Mouse (Mus musculus) E14TG2a.4 (cell line): ENCODE measurements around the gene Rflna.

Experiments used
- CTCF ChIP-seq: conservative IDR thresholded peaks from 2 replicates; pipeline ENCODE4 v1.5.1; 2014; ENCODE audit warnings: low read length
- NANOG ChIP-seq: IDR thresholded peaks from 2 replicates; pipeline ENCODE4 v1.6.1; 2014; ENCODE audit warnings: borderline replicate concordance, low read length, mixed read lengths

- no peak for TF ChIP-seq CTCF
- TF ChIP-seq NANOG: no peak
Measured at GRCm38 (mm10) chr5:125056696-125057554, 53.9 kb downstream of the Rflna start.
